Mouse (Mus musculus): Measurements from ENCODE around the gene Pde3b. TPM values are rescaled to one million over a fixed set of nuclear protein-coding genes. Genes with fewer than 3 reads are reported as not detected.
A peak's percentile ranks its signal among the peaks of the same experiment; 100 is the strongest.
"Not testable (repeated sequence)": the region's sequence is repeated elsewhere in the genome, so short reads cannot be mapped to it uniquely, and the experiment has no call there.

Pde3b gene
- 4.8 and 5.2 TPM in 2 replicates for polyA plus RNA-seq (2015; fragmentation: Nextera tagmentation; extraction: Ambion mirVana)

GRCm38 (mm10) chr7:114414421-114415335 lies at the start of gene Pde3b:
Gene Pde3b (plus strand): TSS chr7:114415281.
- Histone ChIP-seq H3K27me3 (no peaks in the 10 kb centered on the region), H3K4me1 (peaks cover 5% of the 10 kb centered on the region; the same call in 1 of the 2 replicates), H3K9me3 (no peaks in the 10 kb centered on the region), H3K9ac (peak within 1 kb of the TSS; percentile 89), H3K4me3 (peak within 1 kb of the TSS; percentile 86), H3K27ac (peak within 1 kb of the TSS; percentile 80), H3K4me2 (peak within 1 kb of the TSS; percentile 96), H3K36me3 (no peaks in the 10 kb centered on the region)
- under 1% methylated on average over 67 of the region's 70 CpGs for WGBS
- ATAC-seq (ENCODE audit: insufficient number of reproducible peaks, insufficient read depth, low FRiP score, low TSS enrichment, low read depth) = peak; percentile 84

GRCm38 (mm10) chr7:114402130-114402529 lies 13.0 kb upstream of the Pde3b start:
- WGBS = 85% methylated on average over 3 of the region's 3 CpGs
- H3K9me3 ChIP-seq = no peaks in the 10 kb centered on the region
- no peaks in the 10 kb centered on the region for H3K36me3 ChIP-seq
- no peak for ATAC-seq (ENCODE audit: insufficient number of reproducible peaks, insufficient read depth, low FRiP score, low TSS enrichment, low read depth)
- no peak overlapping the region for H3K4me3 ChIP-seq
- H3K4me1 ChIP-seq = no peaks in the 10 kb centered on the region
- no peak overlapping the region for H3K27ac ChIP-seq
- H3K9ac ChIP-seq = no peak overlapping the region
- H3K4me2 ChIP-seq = no peak overlapping the region
- no peaks in the 10 kb centered on the region for H3K27me3 ChIP-seq

GRCm38 (mm10) chr7:114415336-114416020 lies 397 bp downstream of the Pde3b start:
- H3K27me3 ChIP-seq = no peaks in the 10 kb centered on the region
- peak overlapping the region; percentile 86 for H3K4me3 ChIP-seq
- WGBS = under 1% methylated on average over 80 of the region's 103 CpGs
- peaks cover 5% of the 10 kb centered on the region; the same call in 1 of the 2 replicates for H3K4me1 ChIP-seq
- H3K4me2 ChIP-seq = peak overlapping the region; percentile 96
- H3K27ac ChIP-seq = peak overlapping the region; percentile 80
- no peaks in the 10 kb centered on the region for H3K9me3 ChIP-seq
- peak overlapping the region; percentile 89 for H3K9ac ChIP-seq
- ATAC-seq (ENCODE audit: insufficient number of reproducible peaks, insufficient read depth, low FRiP score, low TSS enrichment, low read depth) = peak; percentile 66
- H3K36me3 ChIP-seq = no peaks in the 10 kb centered on the region

- Histone ChIP-seq H3K4me2 (peak overlapping the region; percentile 96), H3K9me3 (no peaks in the 10 kb centered on the region), H3K4me1 (peaks cover 5% of the 10 kb centered on the region; the same call in 1 of the 2 replicates), H3K9ac (peak overlapping the region; percentile 89), H3K27ac (peak overlapping the region; percentile 80), H3K4me3 (peak overlapping the region; percentile 86), H3K27me3 (no peaks in the 10 kb centered on the region), H3K36me3 (no peaks in the 10 kb centered on the region)
- peak; percentile 82 for ATAC-seq (ENCODE audit: insufficient number of reproducible peaks, insufficient read depth, low FRiP score, low TSS enrichment, low read depth)
- under 1% methylated on average over 66 of the region's 66 CpGs for WGBS
Observed at GRCm38 (mm10) chr7:114416021-114416845, 1.2 kb downstream of the Pde3b start.

- not testable (repeated sequence) for H3K36me3 ChIP-seq; H3K9ac ChIP-seq; H3K27me3 ChIP-seq; H3K4me3 ChIP-seq; H3K9me3 ChIP-seq; H3K4me2 ChIP-seq; H3K27ac ChIP-seq; H3K4me1 ChIP-seq; ATAC-seq (ENCODE audit: insufficient number of reproducible peaks, insufficient read depth, low FRiP score, low TSS enrichment, low read depth)
- WGBS = 60% methylated on average over 3 of the region's 3 CpGs
Observed at GRCm38 (mm10) chr7:114419331-114419730, 4.2 kb downstream of the Pde3b start.

GRCm38 (mm10) chr7:114420918-114421317 lies 5.8 kb downstream of the Pde3b start:
- WGBS = 48% methylated on average over 4 of the region's 4 CpGs
- no peaks in the 10 kb centered on the region for H3K9me3 ChIP-seq
- H3K4me1 ChIP-seq = no peaks in the 10 kb centered on the region
- no peaks in the 10 kb centered on the region for H3K36me3 ChIP-seq
- no peaks in the 10 kb centered on the region for H3K27me3 ChIP-seq
- ATAC-seq (ENCODE audit: insufficient number of reproducible peaks, insufficient read depth, low FRiP score, low TSS enrichment, low read depth) = no peak
- H3K4me2 ChIP-seq = no peak overlapping the region
- no peak overlapping the region for H3K27ac ChIP-seq
- no peak overlapping the region for H3K9ac ChIP-seq
- H3K4me3 ChIP-seq = no peak overlapping the region

- Histone ChIP-seq H3K4me2 (no peak overlapping the region), H3K27me3 (no peaks in the 10 kb centered on the region), H3K9ac (no peak overlapping the region), H3K4me3 (no peak overlapping the region), H3K9me3 (no peaks in the 10 kb centered on the region), H3K4me1 (no peaks in the 10 kb centered on the region), H3K36me3 (no peaks in the 10 kb centered on the region), H3K27ac (no peak overlapping the region)
- no peak for ATAC-seq (ENCODE audit: insufficient number of reproducible peaks, insufficient read depth, low FRiP score, low TSS enrichment, low read depth)
- WGBS = 75% methylated on average over 3 of the region's 3 CpGs
Observed at GRCm38 (mm10) chr7:114422224-114422623, 7.1 kb downstream of the Pde3b start.

- Histone ChIP-seq H3K9me3 (no peaks in the 10 kb centered on the region), H3K4me2 (no peak overlapping the region), H3K27ac (no peak overlapping the region), H3K27me3 (no peaks in the 10 kb centered on the region), H3K4me3 (no peak overlapping the region), H3K9ac (no peak overlapping the region), H3K4me1 (no peaks in the 10 kb centered on the region), H3K36me3 (no peaks in the 10 kb centered on the region)
- 87% methylated on average over 5 of the region's 5 CpGs for WGBS
- no peak for ATAC-seq (ENCODE audit: insufficient number of reproducible peaks, insufficient read depth, low FRiP score, low TSS enrichment, low read depth)
Observed at GRCm38 (mm10) chr7:114429768-114430167, 14.7 kb downstream of the Pde3b start.

GRCm38 (mm10) chr7:114431966-114432365 lies 16.9 kb downstream of the Pde3b start:
- ATAC-seq (ENCODE audit: insufficient number of reproducible peaks, insufficient read depth, low FRiP score, low TSS enrichment, low read depth) = no peak
- WGBS = 44% methylated on average over 4 of the region's 4 CpGs

GRCm38 (mm10) chr7:114439726-114440125 lies 24.6 kb downstream of the Pde3b start:
- H3K27me3 ChIP-seq = no peaks in the 10 kb centered on the region
- H3K4me2 ChIP-seq = no peak overlapping the region
- H3K9me3 ChIP-seq = no peaks in the 10 kb centered on the region
- H3K27ac ChIP-seq = no peak overlapping the region
- no peaks in the 10 kb centered on the region for H3K4me1 ChIP-seq
- ATAC-seq (ENCODE audit: insufficient number of reproducible peaks, insufficient read depth, low FRiP score, low TSS enrichment, low read depth) = no peak
- no peak overlapping the region for H3K4me3 ChIP-seq
- H3K9ac ChIP-seq = no peak overlapping the region
- WGBS = 90% methylated on average over 1 of the region's 1 CpGs
- H3K36me3 ChIP-seq = no peaks in the 10 kb centered on the region

More at GRCm38 (mm10) chr7:114431966-114432365, 16.9 kb downstream of the Pde3b start:
- Histone ChIP-seq H3K4me1 (no peaks in the 10 kb centered on the region), H3K9ac (no peak overlapping the region), H3K27me3 (no peaks in the 10 kb centered on the region), H3K36me3 (no peaks in the 10 kb centered on the region), H3K4me3 (no peak overlapping the region), H3K27ac (no peak overlapping the region), H3K4me2 (no peak overlapping the region), H3K9me3 (no peaks in the 10 kb centered on the region)

- Histone ChIP-seq H3K9ac (no peak overlapping the region), H3K27ac (no peak overlapping the region), H3K4me3 (no peak overlapping the region), H3K4me2 (no peak overlapping the region), H3K4me1 (no peaks in the 10 kb centered on the region), H3K9me3 (no peaks in the 10 kb centered on the region), H3K27me3 (no peaks in the 10 kb centered on the region), H3K36me3 (no peaks in the 10 kb centered on the region)
- no peak for ATAC-seq (ENCODE audit: insufficient number of reproducible peaks, insufficient read depth, low FRiP score, low TSS enrichment, low read depth)
- WGBS = 96% methylated on average over 1 of the region's 1 CpGs
Observed at GRCm38 (mm10) chr7:114440494-114440893, 25.4 kb downstream of the Pde3b start.
